Mouse (Mus musculus) heart, postnatal 0 days (tissue): ENCODE results near the gene Psip1. TPM values are rescaled to one million over a fixed set of nuclear protein-coding genes. Genes with fewer than 3 reads are reported as not detected.
"Not testable (repeated sequence)": the region's sequence is repeated elsewhere in the genome, so short reads cannot be mapped to it uniquely, and the experiment has no call there.

Experiments
- ATAC-seq: fragments of 200-750 bp; cut with Nextera tagmentation; 2 replicates; pipeline ENCODE4 v1.8.0; 2017; ENCODE audit warnings: low read depth, moderate number of reproducible peaks, moderate library complexity; ENCODE audit not compliant: insufficient read depth
- DNase-seq: peaks from one replicate; pipeline ENCODE4 v3.0.0-alpha.2; 2016; ENCODE audit warnings: low spot score
- H3K27ac ChIP-seq: fragments of 300-500 bp; sonication (generic); 2 replicates; pipeline ENCODE4 v1.5.1; 2014; ENCODE audit warnings: low read depth, mild to moderate bottlenecking
- H3K27me3 ChIP-seq: fragments of 300-500 bp; sonication (generic); 2 replicates; pipeline ENCODE4 v1.6.1; 2014; ENCODE audit warnings: low read length, mixed read lengths; ENCODE audit not compliant: control insufficient read depth, insufficient read depth
- H3K36me3 ChIP-seq: fragments of 300-500 bp; sonication (generic); replicated peaks from 2 replicates; pipeline ENCODE4 v1.6.1; 2014; ENCODE audit warnings: low read length, mixed read lengths; ENCODE audit not compliant: control insufficient read depth, insufficient read depth
- H3K4me1 ChIP-seq: fragments of 300-500 bp; sonication (generic); 2 replicates; pipeline ENCODE4 v1.6.1; 2014; ENCODE audit warnings: antibody characterized with exemption; ENCODE audit not compliant: control insufficient read depth, insufficient read depth
- H3K4me2 ChIP-seq: fragments of 300-500 bp; sonication (generic); 2 replicates; pipeline ENCODE4 v1.6.1; 2014; ENCODE audit warnings: low read depth, mild to moderate bottlenecking, low read length, moderate library complexity
- H3K4me3 ChIP-seq: fragments of 300-500 bp; sonication (generic); 2 replicates; pipeline ENCODE4 v1.5.1; 2014; ENCODE audit warnings: low read depth, low read length
- H3K9ac ChIP-seq: fragments of 300-500 bp; sonication (generic); replicated peaks from 2 replicates; pipeline ENCODE4 v1.6.1; 2014; ENCODE audit warnings: low read depth, low read length, mixed read lengths
- H3K9me3 ChIP-seq: fragments of 300-500 bp; sonication (generic); replicated peaks from 2 replicates; pipeline ENCODE4 v1.6.1; 2016; ENCODE audit warnings: low read length; ENCODE audit not compliant: control insufficient read depth
- CTCF ChIP-seq: IDR thresholded peaks from 2 replicates; pipeline ENCODE4 v1.5.1; 2016; ENCODE audit warnings: antibody characterized with exemption, control low read depth, low read depth
- EP300 ChIP-seq: IDR thresholded peaks from 2 replicates; pipeline ENCODE4 v1.6.1; 2016; ENCODE audit warnings: antibody characterized with exemption, low read depth
- WGBS: fragments of 180-500 bp; shearing (Covaris S2); extraction: QIAGEN DNeasy Blood & Tissue Kit; methylation state at CpG from one replicate; pipeline ENCODE4 v1.1.7; 2014; 5-methylcytosine and 5-hydroxymethylcytosine counted together
- polyA plus RNA-seq: library from polyadenylated mRNA; unstranded; fragments of >200 nt; fragmentation: Nextera tagmentation; extraction: Ambion mirVana; gene quantifications from 2 replicates; pipeline ENCODE4 v1.2.1, GENCODE M21; 2015
- total RNA-seq: library from RNA; depleted of rRNA; stranded (reverse); fragments of >200 nt; gene quantifications from 2 replicates; pipeline ENCODE4 v1.2.3, GENCODE M21; 2014; ENCODE audit warnings: low replicate concordance

The Psip1 gene
- total and polyA plus RNA-seq, 2 experiments from 2014 or later: 20.3 to 39.5 TPM

DNA sequence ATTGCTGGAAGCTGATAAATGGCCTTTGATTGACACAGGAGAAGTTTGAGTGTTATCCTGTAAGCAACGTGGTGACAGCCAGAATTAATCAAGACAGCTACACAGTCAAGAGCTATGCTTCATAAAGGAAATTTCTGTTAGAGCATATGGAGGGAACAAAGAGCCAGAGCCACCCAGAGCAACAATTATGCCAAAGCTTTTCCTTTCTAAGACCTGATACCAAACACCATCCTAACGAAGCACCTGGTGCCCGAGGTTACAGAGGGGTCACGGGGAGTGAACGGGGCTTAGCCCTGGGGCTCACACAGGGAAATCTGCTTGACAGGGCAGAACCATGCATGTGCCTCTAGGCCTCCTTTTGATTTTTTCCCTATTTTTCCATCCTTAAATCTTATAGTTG lies 35.8 kb upstream of the Psip1 start:
- DNase-seq (no peak), ATAC-seq (no peak)
- Histone ChIP-seq H3K36me3 (no peaks in the 10 kb centered on the region), H3K4me2 (no peak overlapping the region), H3K27ac (no peak overlapping the region), H3K4me3 (no peak overlapping the region), H3K9ac (no peak overlapping the region), H3K27me3 (no peaks in the 10 kb centered on the region), H3K4me1 (0 out of 2 replicates have a peak, but pooled peaks cover 3% of the 10 kb centered on the region), H3K9me3 (no peaks in the 10 kb centered on the region)
- 48% methylated on average over 5 of the region's 5 CpGs for WGBS
- TF ChIP-seq CTCF (no peak), EP300 (no peak)

DNA sequence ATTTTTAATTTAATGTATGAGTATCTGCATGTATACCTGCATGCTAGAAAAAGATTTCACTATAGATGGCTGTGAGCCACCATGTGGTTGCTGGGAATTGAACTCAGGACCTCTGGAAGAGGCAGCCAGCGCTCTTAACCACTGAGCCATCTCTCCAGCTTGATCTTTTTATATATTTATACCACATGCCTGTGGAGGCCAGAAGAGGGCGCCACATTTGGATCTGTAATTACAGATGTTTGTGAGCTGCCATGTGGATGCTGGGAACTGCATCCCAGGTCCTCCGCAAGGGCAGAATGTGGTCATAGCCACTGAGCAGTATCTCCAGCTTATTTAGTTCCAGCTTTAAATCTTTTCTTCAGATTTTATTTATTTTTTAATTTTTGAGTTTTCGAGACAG lies 34.0 kb upstream of the Psip1 start:
- WGBS: 83% methylated on average over 4 of the region's 4 CpGs
- H3K4me1 ChIP-seq: no peaks in the 10 kb centered on the region
- H3K9me3 ChIP-seq: no peaks in the 10 kb centered on the region
- no peak overlapping the region for H3K9ac ChIP-seq
- TF ChIP-seq EP300 (no peak), CTCF (no peak)
- H3K36me3 ChIP-seq: no peaks in the 10 kb centered on the region
- no peak overlapping the region for H3K4me3 ChIP-seq
- no peaks in the 10 kb centered on the region for H3K27me3 ChIP-seq
- ATAC-seq (no peak), DNase-seq (no peak)
- H3K4me2 ChIP-seq: no peak overlapping the region
- H3K27ac ChIP-seq: no peak overlapping the region

GRCm38 (mm10) chr4:83519807-83520206 lies 33.5 kb upstream of the Psip1 start:
- Histone ChIP-seq H3K9me3 (no peaks in the 10 kb centered on the region), H3K4me1 (no peaks in the 10 kb centered on the region), H3K27me3 (no peaks in the 10 kb centered on the region), H3K27ac (no peak overlapping the region), H3K4me3 (no peak overlapping the region), H3K4me2 (no peak overlapping the region), H3K36me3 (no peaks in the 10 kb centered on the region), H3K9ac (no peak overlapping the region)
- no peak for ATAC-seq
- TF ChIP-seq CTCF (no peak), EP300 (no peak)
- no peak for DNase-seq

DNA sequence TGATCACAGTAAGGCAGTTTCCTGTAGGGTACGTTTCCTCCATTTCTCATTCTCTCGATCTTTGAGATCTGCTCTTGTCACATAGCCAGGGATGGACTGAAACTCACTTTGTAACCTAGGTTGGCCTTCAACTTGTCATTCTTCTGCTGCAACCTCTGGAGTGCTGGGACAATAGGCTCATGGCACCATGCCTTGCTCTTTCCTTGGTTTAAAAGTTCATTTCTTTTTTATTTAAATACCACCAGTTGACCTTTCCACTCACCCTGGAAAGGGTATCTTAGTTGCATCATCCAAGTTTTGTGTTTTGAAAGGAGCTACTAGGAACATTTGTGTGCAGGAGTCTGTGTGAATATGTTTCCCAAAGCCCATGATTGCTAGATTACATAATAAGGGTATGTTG lies 32.9 kb upstream of the Psip1 start:
- H3K9ac ChIP-seq: no peak overlapping the region
- WGBS: 70% methylated on average over 2 of the region's 2 CpGs
- H3K4me2 ChIP-seq: no peak overlapping the region
- no peak for ATAC-seq
- no peak overlapping the region for H3K4me3 ChIP-seq
- DNase-seq: no peak
- no peaks in the 10 kb centered on the region for H3K36me3 ChIP-seq
- no peaks in the 10 kb centered on the region for H3K9me3 ChIP-seq
- H3K4me1 ChIP-seq: no peaks in the 10 kb centered on the region
- TF ChIP-seq CTCF: no peak
- TF ChIP-seq EP300: no peak
- H3K27me3 ChIP-seq: no peaks in the 10 kb centered on the region
- H3K27ac ChIP-seq: no peak overlapping the region

GRCm38 (mm10) chr4:83516144-83516543 lies 29.9 kb upstream of the Psip1 start:
- H3K27ac ChIP-seq, ATAC-seq, H3K36me3 ChIP-seq, H3K9me3 ChIP-seq, H3K27me3 ChIP-seq, H3K4me3 ChIP-seq, H3K4me2 ChIP-seq, H3K9ac ChIP-seq, H3K4me1 ChIP-seq, DNase-seq: not testable (repeated sequence)
- 92% methylated on average over 5 of the region's 6 CpGs for WGBS

GRCm38 (mm10) chr4:83514976-83515669 lies 28.9 kb upstream of the Psip1 start:
- 74% methylated on average over 10 of the region's 10 CpGs for WGBS
- TF ChIP-seq CTCF (peak; percentile 51), EP300 (no peak)
- H3K4me1 ChIP-seq: no peaks in the 10 kb centered on the region
- H3K27ac ChIP-seq: no peak overlapping the region
- H3K4me3 ChIP-seq: no peak overlapping the region
- DNase-seq (no peak), ATAC-seq (no peak)
- no peak overlapping the region for H3K9ac ChIP-seq
- no peaks in the 10 kb centered on the region for H3K27me3 ChIP-seq
- H3K9me3 ChIP-seq: no peaks in the 10 kb centered on the region
- H3K36me3 ChIP-seq: no peaks in the 10 kb centered on the region
- no peak overlapping the region for H3K4me2 ChIP-seq
